Mouse (Mus musculus) frontal cortex, adult 2 months (tissue): Measurements from ENCODE around the gene Pth2r. TPM values are rescaled to one million over a fixed set of nuclear protein-coding genes. Genes with fewer than 3 reads are reported as not detected.

Experiments used
- polyA plus RNA-seq: library from polyadenylated mRNA; depleted of rRNA; stranded (reverse); fragments of >200 nt; gene quantifications from 2 replicates; pipeline ENCODE4 v1.2.3, GENCODE M21; 2012; rRNA removed

Pth2r gene
- polyA plus RNA-seq, 1 experiment = 1.9 TPM

Other genes with a start within 250 kb of the Pth2r start
- gene Akr1cl, start 249.3 kb upstream of the Pth2r start, polyA plus RNA-seq = not detected in 2 replicates
- not detected in 2 replicates for gene Cryge, start 230.9 kb upstream of the Pth2r start, polyA plus RNA-seq
- gene Crygd, start 218.6 kb upstream of the Pth2r start, polyA plus RNA-seq = not detected in 2 replicates
- not detected in 2 replicates for gene Crygc, start 208.4 kb upstream of the Pth2r start, polyA plus RNA-seq
- gene Crygb, start 199.8 kb upstream of the Pth2r start, polyA plus RNA-seq = not detected in 2 replicates
- gene Cryga, start 178.7 kb upstream of the Pth2r start, polyA plus RNA-seq = 1.4 and 1.7 TPM in 2 replicates
- 0.99 and 1.9 TPM in 2 replicates for gene Gm28845, start 162.5 kb upstream of the Pth2r start, polyA plus RNA-seq
- gene D630023F18Rik, start 158.8 kb upstream of the Pth2r start, polyA plus RNA-seq = 7.1 and 9.2 TPM in 2 replicates
- gene Idh1, start 95.6 kb upstream of the Pth2r start, polyA plus RNA-seq = 38.6 and 47.7 TPM in 2 replicates
- gene Pikfyve, start 95.4 kb upstream of the Pth2r start, polyA plus RNA-seq = 12.1 and 13.9 TPM in 2 replicates